Mouse (Mus musculus) right cerebral cortex, postnatal 10 days (tissue): Measurements from ENCODE around the gene Olfr796.

Experiments
- DNase-seq, 2 experiments: peaks; one replicate each; pipeline ENCODE4 v3.0.0; 2021; ENCODE audit warnings: low spot score in 2 of 2

The Olfr796 gene

DNA sequence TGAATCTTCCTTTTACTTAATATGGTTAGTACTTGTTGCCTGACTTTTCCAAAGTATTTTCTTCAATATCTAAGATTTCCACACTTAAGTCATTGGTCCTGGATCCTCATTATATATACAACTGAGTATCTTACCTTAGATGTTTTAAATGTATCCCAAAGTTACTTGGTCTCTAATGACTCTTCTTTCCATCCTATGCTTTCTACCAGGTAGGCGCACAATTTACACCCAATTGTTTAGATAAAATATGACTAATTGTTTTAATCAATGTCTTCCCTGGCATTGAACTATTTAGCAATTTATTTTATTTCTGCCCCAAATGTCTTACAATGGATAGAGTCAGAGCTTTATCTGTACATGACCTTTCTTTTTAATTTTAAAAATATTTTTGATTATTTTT, at the start of gene Olfr796:
Gene Olfr796, minus strand, starts transcription at position 101 of the 400 bp plus-strand sequence.
- DNase-seq: no peak

DNA sequence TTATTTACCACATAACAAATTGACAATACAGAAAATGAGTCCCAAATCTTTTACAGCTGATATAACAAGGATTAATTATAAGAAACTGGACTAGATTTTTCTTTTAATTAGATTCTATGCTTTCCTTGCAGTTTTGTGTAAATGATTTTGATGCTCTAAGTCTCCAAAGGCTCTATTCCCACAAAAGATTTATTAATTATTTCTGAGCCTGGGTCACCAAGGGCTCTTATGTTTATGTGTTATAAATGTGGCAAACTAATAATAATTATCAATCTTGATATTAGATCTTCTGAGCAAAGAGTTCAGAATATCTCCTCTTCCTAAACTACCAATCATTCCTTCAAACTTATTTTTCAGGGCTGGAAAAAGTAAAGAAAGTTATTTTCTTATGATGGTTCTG, 45.0 kb upstream of the Olfr796 start, which contains the start of gene Olfr800:
Gene Olfr800, plus strand, starts transcription at position 301 of the 400 bp plus-strand sequence.
- no peak for DNase-seq

DNA sequence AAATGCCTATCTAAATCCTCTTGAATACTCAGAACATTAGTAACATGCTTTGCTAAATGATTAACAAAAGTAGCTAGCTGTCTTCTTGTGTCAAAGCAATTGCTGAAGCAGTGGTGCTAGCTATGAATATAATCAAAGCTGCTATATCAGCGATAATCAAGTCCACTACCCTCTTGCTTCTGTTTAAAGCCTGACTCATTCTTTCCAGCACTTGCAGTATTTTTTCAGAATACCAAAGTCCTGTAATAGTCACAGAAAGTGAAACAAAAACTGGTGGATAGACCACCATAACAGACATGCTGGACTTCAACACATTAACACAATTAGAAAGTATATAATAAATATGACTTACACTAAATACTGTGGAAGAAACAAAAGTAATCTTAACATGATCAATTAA, 39.4 kb upstream of the Olfr796 start:
- no peak for DNase-seq

DNA sequence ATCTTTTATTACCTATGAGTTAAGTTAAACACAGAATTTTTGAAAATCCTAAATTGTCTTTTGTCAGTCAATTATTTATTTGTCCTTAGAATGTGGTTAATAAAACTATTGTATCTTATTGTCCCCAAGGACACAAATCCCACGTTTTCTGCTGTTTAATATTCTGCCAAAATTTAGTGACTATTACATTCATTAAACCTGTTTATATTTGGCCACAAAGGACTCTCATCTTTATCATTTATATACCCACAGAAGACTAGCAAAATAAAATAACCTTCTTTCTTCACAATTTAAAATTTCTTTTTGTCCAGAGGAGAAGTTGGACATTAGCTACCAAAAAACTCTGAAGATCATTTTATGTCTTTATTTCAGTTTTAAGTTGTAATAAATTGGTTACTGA, 24.8 kb upstream of the Olfr796 start, which contains the start of gene Olfr799:
Gene Olfr799, plus strand, starts transcription at position 301 of the 400 bp plus-strand sequence.
- DNase-seq: no peak

DNA sequence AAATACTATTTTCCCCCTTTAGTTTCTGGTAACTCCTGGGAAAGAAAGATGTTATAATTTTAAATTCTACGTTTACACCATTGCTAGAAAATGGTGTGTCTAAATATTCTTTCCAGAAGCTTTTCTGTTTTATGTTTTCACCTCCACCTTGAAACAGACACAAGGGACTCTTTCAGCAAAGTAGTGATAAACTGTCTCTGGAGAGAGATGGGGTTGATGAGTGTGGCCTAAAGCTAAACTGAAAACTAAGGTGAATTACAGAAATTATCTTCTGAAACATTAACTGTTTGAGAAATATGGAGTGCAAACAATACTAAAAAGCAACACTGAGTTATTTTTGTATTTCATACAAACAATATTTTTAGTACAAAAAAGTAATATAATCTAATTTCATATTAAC, 15.5 kb upstream of the Olfr796 start, which contains the start of gene Olfr798:
Gene Olfr798, minus strand, starts transcription at position 101 of the 400 bp plus-strand sequence.
- DNase-seq: no peak

DNA sequence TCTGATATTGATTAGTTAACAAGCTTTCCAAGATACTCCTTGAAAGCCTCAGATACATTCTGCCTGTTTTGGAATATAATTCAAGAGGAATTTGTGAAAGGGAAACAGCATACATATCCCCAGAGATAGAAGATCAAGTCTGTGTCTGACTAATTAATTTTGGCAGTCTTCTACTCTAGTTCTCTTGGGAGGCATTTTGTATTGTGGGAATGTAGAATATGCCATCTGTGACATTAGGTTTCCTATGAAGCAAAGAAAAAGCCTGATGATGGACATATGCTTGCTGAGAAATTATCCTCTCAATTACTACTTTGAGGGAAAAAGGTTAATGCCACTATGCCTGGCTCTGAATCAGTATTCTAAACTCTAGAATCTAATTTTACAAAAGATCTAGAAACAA, 10.9 kb upstream of the Olfr796 start:
- no peak for DNase-seq

DNA sequence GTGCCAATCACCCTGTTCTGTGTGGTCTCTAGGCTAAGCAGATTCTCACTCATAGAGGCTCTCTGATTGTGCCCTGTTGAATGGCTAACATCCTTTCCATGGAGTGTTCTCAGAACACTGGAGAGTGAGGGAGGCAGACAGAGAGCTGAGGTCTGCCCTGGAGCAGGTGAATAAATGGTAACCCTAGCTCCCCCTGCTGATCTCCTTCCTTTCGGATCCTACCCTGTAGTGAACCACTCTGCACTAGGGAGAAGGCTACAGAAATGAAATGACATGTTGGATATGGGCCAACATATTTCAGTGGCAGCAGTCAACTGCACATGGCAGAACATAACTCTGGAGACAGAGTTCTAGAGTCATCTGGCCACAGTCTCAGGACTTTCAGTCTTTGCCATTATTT, 9.4 kb upstream of the Olfr796 start:
- DNase-seq: no peak

DNA sequence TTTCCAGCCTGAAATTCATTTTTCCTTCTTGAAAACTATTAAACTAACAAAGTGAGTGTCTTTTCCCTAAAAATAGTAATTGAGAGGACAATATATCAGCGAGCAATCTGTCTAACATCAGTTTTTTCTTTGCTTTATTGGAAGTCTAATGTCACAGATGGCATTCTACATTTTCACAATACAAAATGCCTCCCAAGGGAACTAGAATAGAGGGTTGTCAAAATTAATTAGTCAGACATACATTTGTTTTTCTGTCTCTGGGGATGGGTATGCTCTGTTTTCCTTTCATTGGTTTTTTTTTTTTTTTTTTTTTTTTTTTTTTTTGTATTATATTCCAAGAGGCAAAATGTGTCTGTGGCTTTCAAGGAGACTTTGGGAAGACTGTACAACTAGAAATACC, 35.3 kb downstream of the Olfr796 start:
- no peak for DNase-seq

DNA sequence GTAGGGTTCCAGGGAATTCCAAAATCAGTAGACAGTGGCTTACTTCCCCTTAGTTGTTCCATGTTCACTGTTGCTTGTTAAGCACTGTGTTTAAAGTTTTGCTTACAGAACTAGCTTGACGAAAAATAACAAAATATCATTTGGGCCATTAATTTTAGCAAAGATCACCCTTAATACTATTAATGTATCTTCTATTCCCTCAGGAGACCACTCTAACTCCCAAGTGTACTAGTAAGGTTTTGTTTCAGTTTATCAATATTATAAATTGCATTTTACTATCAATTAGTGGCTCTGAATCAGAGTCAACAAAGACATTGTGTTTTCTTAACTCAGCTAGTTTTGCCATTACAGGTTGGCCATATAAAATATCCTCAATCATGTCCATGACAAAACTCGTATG, 45.0 kb downstream of the Olfr796 start, which contains the start of gene Olfr794:
Gene Olfr794, plus strand, starts transcription at position 301 of the 400 bp plus-strand sequence.
- DNase-seq: no peak
